Mouse (Mus musculus) natural killer cell, adult 2 months (primary cell): ENCODE data around the gene Tmem136.
"Not testable (repeated sequence)": the region's sequence is repeated elsewhere in the genome, so short reads cannot be mapped to it uniquely, and the experiment has no call there.

ENCODE experiments used
- DNase-seq, 2 experiments: peaks; one replicate each; pipeline ENCODE4 v3.0.0; 2022; ENCODE audit warnings: low spot score in 2 of 2

Tmem136 gene

GRCm38 (mm10) chr9:43116134-43116996 lies at the start of gene Tmem136:
TSS of gene Tmem136 (minus strand) at chr9:43116570.
- no peak for DNase-seq

GRCm38 (mm10) chr9:43155960-43156359 lies 39.6 kb upstream of the Tmem136 start:
- DNase-seq = no peak

- DNase-seq = no peak
Measured at GRCm38 (mm10) chr9:43151779-43152178, 35.4 kb upstream of the Tmem136 start.

- DNase-seq = no peak
Measured at GRCm38 (mm10) chr9:43150957-43151356, 34.6 kb upstream of the Tmem136 start.

- DNase-seq = no peak
Measured at GRCm38 (mm10) chr9:43150075-43150474, 33.7 kb upstream of the Tmem136 start.

- no peak for DNase-seq
Measured at GRCm38 (mm10) chr9:43149498-43149897, 33.1 kb upstream of the Tmem136 start.

GRCm38 (mm10) chr9:43145196-43145595 lies 28.8 kb upstream of the Tmem136 start:
- no peak for DNase-seq

- no peak for DNase-seq
Measured at GRCm38 (mm10) chr9:43144206-43144810, 27.9 kb upstream of the Tmem136 start.

GRCm38 (mm10) chr9:43141839-43142238 lies 25.5 kb upstream of the Tmem136 start:
- peak; percentile 3 to 20 for DNase-seq

- no peak for DNase-seq
Measured at GRCm38 (mm10) chr9:43133525-43133924, 17.2 kb upstream of the Tmem136 start.

GRCm38 (mm10) chr9:43132380-43132779 lies 16.0 kb upstream of the Tmem136 start:
- no peak for DNase-seq

GRCm38 (mm10) chr9:43131940-43132339 lies 15.6 kb upstream of the Tmem136 start:
- DNase-seq = no peak

- DNase-seq = no peak
Measured at GRCm38 (mm10) chr9:43130684-43131083, 14.3 kb upstream of the Tmem136 start.

GRCm38 (mm10) chr9:43127101-43127787 lies 10.9 kb upstream of the Tmem136 start:
- DNase-seq = no peak

GRCm38 (mm10) chr9:43122379-43122778 lies 6.0 kb upstream of the Tmem136 start:
- DNase-seq = no peak

GRCm38 (mm10) chr9:43121948-43122347 lies 5.6 kb upstream of the Tmem136 start:
- not testable (repeated sequence) for DNase-seq

GRCm38 (mm10) chr9:43116997-43117336 lies 597 bp upstream of the Tmem136 start:
- DNase-seq = no peak

- no peak for DNase-seq
Measured at GRCm38 (mm10) chr9:43115431-43116133, 788 bp downstream of the Tmem136 start.

- DNase-seq = no peak
Measured at GRCm38 (mm10) chr9:43114833-43115232, 1.5 kb downstream of the Tmem136 start.

GRCm38 (mm10) chr9:43110286-43110980 lies 5.9 kb downstream of the Tmem136 start:
- DNase-seq = no peak

GRCm38 (mm10) chr9:43109125-43109524 lies 7.2 kb downstream of the Tmem136 start:
- no peak for DNase-seq
